In genomic region chr8:124569593-124569992, GRCm38 (mm10) we compare ENCODE assay signal across 8 mouse cellular contexts. TPM values are rescaled to one million over a fixed set of nuclear protein-coding genes. Genes with fewer than 3 reads are reported as not detected.
DNase-seq lines count a peak whose midpoint lies in the region; ATAC-seq lines count a peak whose summit lies in the region.
"Had no signal": no experiment of that assay in that cellular context is flagged by ENCODE, and none has a peak within 500 bp of the region (broad histone marks: within the 10 kb centered on the region; RNA-seq: fewer than 3 reads in every experiment).

Gene Agt (minus strand): TSS chr8:124569706.

- no peak for ATAC-seq in megakaryocyte, adult 5-6 weeks (ENCODE audit: poor library complexity, severe bottlenecking)

- intact Hi-C loops in heart, postnatal 10 days (cut with DNase I) = no loop called here
- intact Hi-C loops in left cerebral cortex, postnatal 4 days (cut with DNase I) = no loop called here

- no peaks in the 10 kb centered on the region for H3K9me3 ChIP-seq in megakaryocyte, embryonic 14.5 days
- H3K9me3 ChIP-seq: limb, embryonic 13.5 days had no signal

- H3K4me3 ChIP-seq in megakaryocyte, embryonic 14.5 days (replicated peaks) = peak within 1 kb of the TSS; percentile 44
- H3K4me3 ChIP-seq: limb, embryonic 13.5 days had no signal

- peaks cover 61% of the 10 kb centered on the region for H3K27me3 ChIP-seq in megakaryocyte, embryonic 14.5 days (replicated peaks)
- H3K27me3 ChIP-seq: limb, embryonic 13.5 days had no signal

- peak; percentile 57 to 67 for DNase-seq in cerebellum, postnatal 25 days
- DNase-seq in heart, postnatal 10 days = peak; percentile 82 to 87
- peak; percentile 69 for DNase-seq in left cerebral cortex, postnatal 4 days
- peak; percentile 52 for DNase-seq in telencephalon, adult 2 months (ENCODE audit: low read depth, low spot score)
- DNase-seq in retina, postnatal 1 day = no peak

- H3K4me1 ChIP-seq in megakaryocyte, embryonic 14.5 days = peaks cover 44% of the 10 kb centered on the region

- no peaks in the 10 kb centered on the region for H3K36me3 ChIP-seq in megakaryocyte, embryonic 14.5 days (replicated peaks; ENCODE audit: low read length)
- H3K36me3 ChIP-seq: limb, embryonic 13.5 days had no signal

RNA-seq across cellular contexts. Expression of gene Agt, which starts in this region (rescaled TPM):
- polyA plus RNA-seq in megakaryocyte, embryonic 14.5 days (2012; ENCODE audit: insufficient read depth, low replicate concordance) = 0.27 TPM in 1 of 2 replicates, not detected in the other
- 0.27 TPM in 1 of 2 replicates, not detected in the other for total RNA-seq in megakaryocyte, adult 5-6 weeks (2015)
- 0.11 and 0.94 TPM in 2 replicates for total RNA-seq in megakaryocyte, adult 5-6 weeks (2017)
- total RNA-seq in heart, postnatal 10 days (2021) = 10 to 100 TPM in 1 of 2 experiments, 1 to 10 TPM in 1; 6.1 to 17.1 TPM
- total RNA-seq in left cerebral cortex, postnatal 4 days (2021) = 1 to 10 TPM; 3.0 to 9.0 TPM
